Mouse (Mus musculus) embryonic facial prominence, embryonic 14.5 days (tissue): ENCODE results near the gene Atg16l2. TPM values are rescaled to one million over a fixed set of nuclear protein-coding genes. Genes with fewer than 3 reads are reported as not detected.

ENCODE experiments used
- ATAC-seq: fragments of 200-750 bp; cut with Nextera tagmentation; 2 replicates; pipeline ENCODE4 v1.8.0; 2017; ENCODE audit warnings: low read depth, moderate number of reproducible peaks, moderate TSS enrichment
- DNase-seq: peaks from one replicate; pipeline ENCODE4 v3.0.0-alpha.2; 2015; ENCODE audit warnings: low spot score
- H3K27ac ChIP-seq: fragments of 300-500 bp; sonication (generic); replicated peaks from 2 replicates; pipeline ENCODE4 v1.5.1; 2014; ENCODE audit warnings: low read depth, mild to moderate bottlenecking, low read length, moderate library complexity
- H3K27me3 ChIP-seq: fragments of 300-500 bp; sonication (generic); replicated peaks from 2 replicates; pipeline ENCODE4 v1.6.1; 2014; ENCODE audit warnings: low read length; ENCODE audit not compliant: control insufficient read depth, insufficient read depth
- H3K36me3 ChIP-seq: fragments of 300-500 bp; sonication (generic); 2 replicates; pipeline ENCODE4 v1.6.1; 2014; ENCODE audit warnings: low read length, mixed read lengths; ENCODE audit not compliant: control insufficient read depth, insufficient read depth
- H3K4me1 ChIP-seq: fragments of 300-500 bp; sonication (generic); 2 replicates; pipeline ENCODE4 v1.6.1; 2014; ENCODE audit warnings: antibody characterized with exemption, low read length; ENCODE audit not compliant: control insufficient read depth, insufficient read depth
- H3K4me2 ChIP-seq: fragments of 300-500 bp; sonication (generic); 2 replicates; pipeline ENCODE4 v1.6.1; 2014; ENCODE audit warnings: low read depth, mild to moderate bottlenecking, low read length, moderate library complexity, mixed read lengths
- H3K4me3 ChIP-seq: fragments of 300-500 bp; sonication (generic); 2 replicates; pipeline ENCODE4 v1.5.1; 2014; ENCODE audit warnings: low read depth, mild to moderate bottlenecking, low read length
- H3K9ac ChIP-seq: fragments of 300-500 bp; sonication (generic); 2 replicates; pipeline ENCODE4 v1.6.1; 2014; ENCODE audit warnings: low read depth, mild to moderate bottlenecking, low read length, moderate library complexity, mixed read lengths
- H3K9me3 ChIP-seq: fragments of 300-500 bp; sonication (generic); 2 replicates; pipeline ENCODE4 v1.6.1; 2016; ENCODE audit warnings: low read length; ENCODE audit not compliant: control insufficient read depth
- WGBS: fragments of 180-500 bp; shearing (Covaris S2); extraction: QIAGEN DNeasy Blood & Tissue Kit; methylation state at CpG from one replicate; pipeline ENCODE4 v1.1.7; 2014; 5-methylcytosine and 5-hydroxymethylcytosine counted together
- polyA plus RNA-seq: library from polyadenylated mRNA; unstranded; fragments of >200 nt; fragmentation: Nextera tagmentation; extraction: Ambion mirVana; gene quantifications from 2 replicates; pipeline ENCODE4 v1.2.1, GENCODE M21; 2014

The Atg16l2 gene
- polyA plus RNA-seq, 1 experiment from 2014 or later: 10.5 TPM

GRCm38 (mm10) chr7:101318848-101319247 is 16.8 kb upstream of the Atg16l2 start:
- no peaks in the 10 kb centered on the region for H3K9me3 ChIP-seq
- no peaks in the 10 kb centered on the region for H3K36me3 ChIP-seq
- no peaks in the 10 kb centered on the region for H3K4me1 ChIP-seq
- H3K4me2 ChIP-seq: no peak overlapping the region
- ATAC-seq: no peak
- H3K4me3 ChIP-seq: no peak overlapping the region
- 61% methylated on average over 4 of the region's 4 CpGs for WGBS
- H3K27me3 ChIP-seq: peaks cover 11% of the 10 kb centered on the region; the same call in 1 of the 2 replicates
- no peak for DNase-seq
- no peak overlapping the region for H3K9ac ChIP-seq
- no peak overlapping the region for H3K27ac ChIP-seq

GRCm38 (mm10) chr7:101317014-101317413 is 15.0 kb upstream of the Atg16l2 start, which contains the start of gene Stard10:
Gene Stard10 (plus strand): TSS chr7:101317086.
- Histone ChIP-seq H3K27me3 (peaks cover 10% of the 10 kb centered on the region; the same call in 1 of the 2 replicates), H3K4me2 (no peak within 1 kb of the TSS), H3K9me3 (no peaks in the 10 kb centered on the region), H3K27ac (no peak within 1 kb of the TSS), H3K9ac (no peak within 1 kb of the TSS), H3K4me1 (no peaks in the 10 kb centered on the region), H3K4me3 (no peak within 1 kb of the TSS), H3K36me3 (no peaks in the 10 kb centered on the region)
- WGBS: 81% methylated on average over 3 of the region's 3 CpGs
- ATAC-seq (no peak), DNase-seq (no peak)

GRCm38 (mm10) chr7:101316591-101317001 is 14.5 kb upstream of the Atg16l2 start:
- no peaks in the 10 kb centered on the region for H3K36me3 ChIP-seq
- H3K4me1 ChIP-seq: no peaks in the 10 kb centered on the region
- H3K27ac ChIP-seq: no peak overlapping the region
- H3K27me3 ChIP-seq: peaks cover 6% of the 10 kb centered on the region; the same call in 1 of the 2 replicates
- 59% methylated on average over 6 of the region's 6 CpGs for WGBS
- no peak overlapping the region for H3K4me3 ChIP-seq
- H3K9me3 ChIP-seq: no peaks in the 10 kb centered on the region
- no peak overlapping the region for H3K9ac ChIP-seq
- no peak overlapping the region for H3K4me2 ChIP-seq
- ATAC-seq (no peak), DNase-seq (no peak)

GRCm38 (mm10) chr7:101315699-101316098 is 13.6 kb upstream of the Atg16l2 start:
- no peaks in the 10 kb centered on the region for H3K4me1 ChIP-seq

GRCm38 (mm10) chr7:101314396-101314795 is 12.3 kb upstream of the Atg16l2 start:
- Histone ChIP-seq H3K4me3 (no peak overlapping the region), H3K27ac (no peak overlapping the region), H3K4me1 (no peaks in the 10 kb centered on the region), H3K9ac (no peak overlapping the region), H3K4me2 (no peak overlapping the region), H3K9me3 (no peaks in the 10 kb centered on the region), H3K36me3 (no peaks in the 10 kb centered on the region), H3K27me3 (0 out of 2 replicates have a peak, but pooled peaks cover 4% of the 10 kb centered on the region)
- WGBS: 65% methylated on average over 5 of the region's 5 CpGs
- DNase-seq: no peak
- no peak for ATAC-seq

More at GRCm38 (mm10) chr7:101315699-101316098, 13.6 kb upstream of the Atg16l2 start:
- DNase-seq: no peak
- H3K4me2 ChIP-seq: no peak overlapping the region
- no peak for ATAC-seq
- no peaks in the 10 kb centered on the region for H3K9me3 ChIP-seq
- no peak overlapping the region for H3K27ac ChIP-seq
- H3K27me3 ChIP-seq: 0 out of 2 replicates have a peak, but pooled peaks cover 4% of the 10 kb centered on the region
- H3K9ac ChIP-seq: no peak overlapping the region
- H3K36me3 ChIP-seq: no peaks in the 10 kb centered on the region
- H3K4me3 ChIP-seq: no peak overlapping the region

- Histone ChIP-seq H3K4me1 (no peaks in the 10 kb centered on the region), H3K4me2 (no peak overlapping the region), H3K27me3 (no peaks in the 10 kb centered on the region), H3K4me3 (no peak overlapping the region), H3K9ac (no peak overlapping the region), H3K36me3 (no peaks in the 10 kb centered on the region), H3K27ac (no peak overlapping the region), H3K9me3 (no peaks in the 10 kb centered on the region)
- DNase-seq (no peak), ATAC-seq (no peak)
- 79% methylated on average over 3 of the region's 3 CpGs for WGBS
Observed at GRCm38 (mm10) chr7:101313033-101313432, 11.0 kb upstream of the Atg16l2 start.

GRCm38 (mm10) chr7:101311061-101311460 is 9.0 kb upstream of the Atg16l2 start:
- Histone ChIP-seq H3K4me2 (peak overlapping the region; percentile 52), H3K4me1 (no peaks in the 10 kb centered on the region), H3K36me3 (no peaks in the 10 kb centered on the region), H3K9me3 (no peaks in the 10 kb centered on the region), H3K9ac (peak overlapping the region; percentile 46), H3K4me3 (peak overlapping the region; percentile 47), H3K27ac (peak overlapping the region; percentile 77), H3K27me3 (no peaks in the 10 kb centered on the region)
- DNase-seq (no peak), ATAC-seq (no peak)
- WGBS: 35% methylated on average over 2 of the region's 2 CpGs

GRCm38 (mm10) chr7:101310327-101311028 is 8.4 kb upstream of the Atg16l2 start:
- no peaks in the 10 kb centered on the region for H3K27me3 ChIP-seq
- H3K4me1 ChIP-seq: no peaks in the 10 kb centered on the region
- H3K36me3 ChIP-seq: no peaks in the 10 kb centered on the region
- ATAC-seq (peak; percentile 98), DNase-seq (peak; percentile 99)
- peak overlapping the region; percentile 47 for H3K4me3 ChIP-seq
- H3K27ac ChIP-seq: peak overlapping the region; percentile 77
- peak overlapping the region; percentile 52 for H3K4me2 ChIP-seq
- H3K9me3 ChIP-seq: no peaks in the 10 kb centered on the region
- WGBS: 2% methylated on average over 43 of the region's 43 CpGs
- peak overlapping the region; percentile 64 for H3K9ac ChIP-seq

GRCm38 (mm10) chr7:101309985-101310326 is 7.9 kb upstream of the Atg16l2 start:
- H3K27ac ChIP-seq: peak overlapping the region; percentile 77; the same call in 1 of the 2 replicates
- no peaks in the 10 kb centered on the region for H3K9me3 ChIP-seq
- DNase-seq: no peak
- H3K4me2 ChIP-seq: peak overlapping the region; percentile 52
- H3K4me3 ChIP-seq: peak overlapping the region; percentile 47
- WGBS: 28% methylated on average over 5 of the region's 5 CpGs
- H3K36me3 ChIP-seq: no peaks in the 10 kb centered on the region
- H3K27me3 ChIP-seq: no peaks in the 10 kb centered on the region
- H3K4me1 ChIP-seq: no peaks in the 10 kb centered on the region
- peak overlapping the region; percentile 64 for H3K9ac ChIP-seq
- no peak for ATAC-seq
